Mouse (Mus musculus) intestine, postnatal 0 days (tissue): Measurements from ENCODE around the gene Ncstn. TPM values are rescaled to one million over a fixed set of nuclear protein-coding genes. Genes with fewer than 3 reads are reported as not detected.

Experiments used
- ATAC-seq: fragments of 200-750 bp; cut with Nextera tagmentation; 2 replicates; pipeline ENCODE4 v1.8.0; 2017; ENCODE audit warnings: mild to moderate bottlenecking, moderate TSS enrichment, moderate library complexity
- H3K27ac ChIP-seq: fragments of 300-500 bp; sonication (generic); 2 replicates; pipeline ENCODE4 v1.5.1; 2014; ENCODE audit warnings: mild to moderate bottlenecking, low read depth, low read length, moderate library complexity
- H3K27me3 ChIP-seq: fragments of 300-500 bp; sonication (generic); replicated peaks from 2 replicates; pipeline ENCODE4 v1.6.1; 2014; ENCODE audit warnings: low read length, mixed read lengths; ENCODE audit not compliant: control insufficient read depth, insufficient read depth
- H3K36me3 ChIP-seq: fragments of 300-500 bp; sonication (generic); 2 replicates; pipeline ENCODE4 v1.6.1; 2014; ENCODE audit warnings: mild to moderate bottlenecking, moderate library complexity; ENCODE audit not compliant: control insufficient read depth, insufficient read depth
- H3K4me1 ChIP-seq: fragments of 300-500 bp; sonication (generic); replicated peaks from 2 replicates; pipeline ENCODE4 v1.6.1; 2014; ENCODE audit warnings: antibody characterized with exemption, low read length, mixed read lengths; ENCODE audit not compliant: control insufficient read depth, insufficient read depth
- H3K4me2 ChIP-seq: fragments of 300-500 bp; sonication (generic); replicated peaks from 2 replicates; pipeline ENCODE4 v1.6.1; 2014; ENCODE audit warnings: low read depth, mild to moderate bottlenecking, moderate library complexity
- H3K4me3 ChIP-seq: fragments of 300-500 bp; sonication (generic); 2 replicates; pipeline ENCODE4 v1.5.1; 2014; ENCODE audit warnings: low read depth, low read length
- H3K9ac ChIP-seq: fragments of 300-500 bp; sonication (generic); 2 replicates; pipeline ENCODE4 v1.6.1; 2014; ENCODE audit warnings: mild to moderate bottlenecking, low read depth, low read length
- H3K9me3 ChIP-seq: fragments of 300-500 bp; sonication (generic); 2 replicates; pipeline ENCODE4 v1.6.1; 2016; ENCODE audit warnings: mixed run types; ENCODE audit not compliant: control insufficient read depth
- CTCF ChIP-seq: sonication (generic); IDR thresholded peaks from 2 replicates; pipeline ENCODE4 v1.5.1; 2016; ENCODE audit warnings: low read depth, mild to moderate bottlenecking, control low read depth, antibody characterized with exemption, moderate library complexity
- WGBS: fragments of 180-500 bp; shearing (Covaris S2); extraction: QIAGEN DNeasy Blood & Tissue Kit; methylation state at CpG from one replicate; pipeline ENCODE4 v1.1.7; 2014; 5-methylcytosine and 5-hydroxymethylcytosine counted together
- polyA plus RNA-seq: library from polyadenylated mRNA; unstranded; fragments of >200 nt; fragmentation: Nextera tagmentation; extraction: Ambion mirVana; gene quantifications from 2 replicates; pipeline ENCODE4 v1.2.1, GENCODE M21; 2015

Gene Ncstn
- polyA plus RNA-seq, 1 experiment from 2014 or later: 110 TPM

DNA sequence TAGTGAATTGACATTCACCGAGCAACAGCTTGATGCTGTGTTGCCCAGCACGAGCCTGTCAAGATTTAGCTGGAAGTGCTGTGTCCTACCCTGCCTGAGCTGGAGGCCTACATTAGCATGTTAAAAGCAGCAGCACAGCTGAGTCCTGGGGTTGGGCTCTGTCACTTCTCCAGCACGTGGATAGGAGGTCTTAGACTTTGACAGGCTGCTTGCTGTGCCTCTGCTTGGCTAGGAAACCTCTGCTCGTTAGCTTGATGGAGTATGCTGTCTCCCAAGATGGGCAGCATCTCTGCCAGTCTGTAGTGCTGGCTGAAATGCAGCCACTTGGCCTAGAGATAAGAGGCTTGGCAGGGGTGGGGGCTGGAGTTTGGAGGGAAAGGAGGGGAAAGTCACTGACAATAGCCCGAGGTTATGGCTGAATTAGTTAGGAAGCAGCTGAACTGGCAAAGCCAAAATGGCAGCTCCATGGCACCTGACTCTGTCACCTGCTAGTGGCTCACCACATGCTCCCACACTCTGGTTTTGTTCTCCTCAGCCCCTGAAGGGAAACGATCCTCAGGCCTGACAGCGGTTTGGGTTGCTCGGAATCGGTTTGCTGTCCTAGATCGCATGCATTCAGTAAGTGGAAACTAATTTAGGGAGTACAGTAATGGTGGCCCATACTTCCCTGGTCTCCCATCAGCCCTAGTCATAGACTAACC, 25.3 kb upstream of the Ncstn start:
- H3K36me3 ChIP-seq: peaks cover 94% of the 10 kb centered on the region

GRCm38 (mm10) chr1:172105101-172105500, 22.5 kb upstream of the Ncstn start:
- WGBS: 64% methylated on average over 11 of the region's 11 CpGs
- no peak overlapping the region for H3K27ac ChIP-seq
- H3K4me1 ChIP-seq: no peaks in the 10 kb centered on the region
- no peak overlapping the region for H3K9ac ChIP-seq
- no peak overlapping the region for H3K4me2 ChIP-seq
- no peaks in the 10 kb centered on the region for H3K9me3 ChIP-seq
- no peak for ATAC-seq
- peaks cover 94% of the 10 kb centered on the region for H3K36me3 ChIP-seq
- no peaks in the 10 kb centered on the region for H3K27me3 ChIP-seq
- peak; percentile 52 for TF ChIP-seq CTCF
- H3K4me3 ChIP-seq: no peak overlapping the region

More for the DNA sequence above, 25.3 kb upstream of the Ncstn start:
- H3K4me2 ChIP-seq: no peak overlapping the region
- H3K27me3 ChIP-seq: no peaks in the 10 kb centered on the region
- no peak overlapping the region for H3K27ac ChIP-seq
- WGBS: 84% methylated on average over 10 of the region's 10 CpGs
- H3K4me3 ChIP-seq: no peak overlapping the region
- no peak for ATAC-seq
- TF ChIP-seq CTCF: no peak
- H3K9ac ChIP-seq: no peak overlapping the region
- H3K9me3 ChIP-seq: no peaks in the 10 kb centered on the region
- H3K4me1 ChIP-seq: no peaks in the 10 kb centered on the region

GRCm38 (mm10) chr1:172103619-172104018, 21.0 kb upstream of the Ncstn start:
- Histone ChIP-seq H3K27me3 (no peaks in the 10 kb centered on the region), H3K4me2 (no peak overlapping the region), H3K9me3 (no peaks in the 10 kb centered on the region), H3K4me1 (no peaks in the 10 kb centered on the region), H3K9ac (no peak overlapping the region), H3K36me3 (peaks cover 82% of the 10 kb centered on the region), H3K27ac (no peak overlapping the region), H3K4me3 (no peak overlapping the region)
- TF ChIP-seq CTCF: no peak
- 80% methylated on average over 4 of the region's 4 CpGs for WGBS
- ATAC-seq: no peak

- no peak overlapping the region for H3K9ac ChIP-seq
- H3K27ac ChIP-seq: peak overlapping the region; percentile 54
- peak; percentile 89 for ATAC-seq
- no peak for TF ChIP-seq CTCF
- H3K4me3 ChIP-seq: no peak overlapping the region
- H3K36me3 ChIP-seq: peaks cover 76% of the 10 kb centered on the region
- H3K4me1 ChIP-seq: no peaks in the 10 kb centered on the region
- H3K9me3 ChIP-seq: no peaks in the 10 kb centered on the region
- H3K4me2 ChIP-seq: no peak overlapping the region; the same call in 1 of the 2 replicates
- H3K27me3 ChIP-seq: no peaks in the 10 kb centered on the region
- 30% methylated on average over 6 of the region's 6 CpGs for WGBS
Measured at GRCm38 (mm10) chr1:172099325-172100033, 16.9 kb upstream of the Ncstn start.

GRCm38 (mm10) chr1:172095202-172095601, 12.6 kb upstream of the Ncstn start:
- no peak for ATAC-seq
- Histone ChIP-seq H3K36me3 (peaks cover 76% of the 10 kb centered on the region), H3K4me2 (no peak overlapping the region), H3K4me1 (no peaks in the 10 kb centered on the region), H3K9me3 (no peaks in the 10 kb centered on the region), H3K4me3 (no peak overlapping the region), H3K27me3 (no peaks in the 10 kb centered on the region), H3K27ac (no peak overlapping the region), H3K9ac (no peak overlapping the region)
- TF ChIP-seq CTCF: no peak
- WGBS: 76% methylated on average over 6 of the region's 6 CpGs

DNA sequence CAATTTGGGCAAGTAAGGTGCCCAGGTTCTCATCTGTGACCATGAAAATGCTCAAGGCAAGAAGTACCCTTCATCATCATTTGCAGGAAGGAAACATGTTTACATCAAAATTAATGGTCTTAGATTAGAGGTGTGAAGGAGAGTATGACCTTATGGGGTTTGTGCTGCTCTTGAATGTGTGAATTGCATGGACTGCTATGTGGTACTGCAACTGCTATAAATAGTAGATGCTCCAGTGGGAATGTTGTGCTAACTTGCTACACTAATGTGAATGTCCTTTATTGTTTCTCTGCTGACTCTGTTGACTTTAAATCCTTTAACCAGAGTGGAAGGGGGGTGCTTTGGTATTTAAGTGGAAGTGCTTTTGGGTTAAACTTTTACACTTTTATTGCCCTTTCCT, 11.7 kb upstream of the Ncstn start:
- Histone ChIP-seq H3K27ac (no peak overlapping the region), H3K36me3 (peaks cover 85% of the 10 kb centered on the region)

More for the DNA sequence above, 11.7 kb upstream of the Ncstn start:
- ATAC-seq: no peak
- Histone ChIP-seq H3K9ac (no peak overlapping the region), H3K9me3 (no peaks in the 10 kb centered on the region), H3K4me2 (no peak overlapping the region), H3K4me1 (no peaks in the 10 kb centered on the region), H3K4me3 (no peak overlapping the region), H3K27me3 (no peaks in the 10 kb centered on the region)
- no peak for TF ChIP-seq CTCF
